Mouse (Mus musculus) liver, embryonic 13.5 days (tissue): Measurements from ENCODE around the gene Snx9. TPM values are rescaled to one million over a fixed set of nuclear protein-coding genes. Genes with fewer than 3 reads are reported as not detected.

ENCODE experiments used
- ATAC-seq: fragments of 200-750 bp; cut with Nextera tagmentation; 2 replicates; pipeline ENCODE4 v1.8.0; 2017; ENCODE audit warnings: low read depth, mild to moderate bottlenecking, moderate number of reproducible peaks, moderate library complexity
- DNase-seq: peaks from one replicate; pipeline ENCODE4 v3.0.0; 2022
- H3K27ac ChIP-seq: fragments of 300-500 bp; sonication (generic); 2 replicates; pipeline ENCODE4 v1.5.1; 2015; ENCODE audit warnings: moderate library complexity, mild to moderate bottlenecking, inconsistent platforms
- H3K27me3 ChIP-seq: fragments of 300-500 bp; sonication (generic); 2 replicates; pipeline ENCODE4 v1.6.1; 2015; ENCODE audit warnings: mild to moderate bottlenecking, inconsistent platforms
- H3K36me3 ChIP-seq: fragments of 300-500 bp; sonication (generic); 2 replicates; pipeline ENCODE4 v1.6.1; 2015; ENCODE audit warnings: mild to moderate bottlenecking, inconsistent platforms
- H3K4me1 ChIP-seq: fragments of 300-500 bp; sonication (generic); replicated peaks from 2 replicates; pipeline ENCODE4 v1.6.1; 2015; ENCODE audit warnings: inconsistent platforms
- H3K4me2 ChIP-seq: fragments of 300-500 bp; sonication (generic); 2 replicates; pipeline ENCODE4 v1.6.1; 2015; ENCODE audit warnings: inconsistent platforms, mild to moderate bottlenecking, moderate library complexity
- H3K4me3 ChIP-seq: fragments of 300-500 bp; sonication (generic); replicated peaks from 2 replicates; pipeline ENCODE4 v1.5.1; 2015; ENCODE audit warnings: mild to moderate bottlenecking, inconsistent platforms
- H3K9ac ChIP-seq: fragments of 300-500 bp; sonication (generic); 2 replicates; pipeline ENCODE4 v1.6.1; 2015; ENCODE audit warnings: mild to moderate bottlenecking, inconsistent platforms
- H3K9me3 ChIP-seq: fragments of 300-500 bp; sonication (generic); replicated peaks from 2 replicates; pipeline ENCODE4 v1.6.1; 2016; ENCODE audit warnings: inconsistent platforms
- WGBS: fragments of 180-500 bp; shearing (Covaris S2); methylation state at CpG from one replicate; pipeline ENCODE4 v1.1.7; 2015; ENCODE audit not compliant: insufficient replicate concordance; 5-methylcytosine and 5-hydroxymethylcytosine counted together
- polyA plus RNA-seq: library from polyadenylated mRNA; unstranded; fragments of >200 nt; fragmentation: Nextera tagmentation; extraction: Ambion mirVana; gene quantifications from 2 replicates; pipeline ENCODE4 v1.2.1, GENCODE M21; 2015

Snx9 gene
- polyA plus RNA-seq, 1 experiment from 2014 or later, result 12.2 TPM

- Histone ChIP-seq H3K27me3 (peaks cover 48% of the 10 kb centered on the region), H3K4me2 (peak overlapping the region; percentile 31), H3K4me3 (no peak overlapping the region), H3K4me1 (peaks cover 36% of the 10 kb centered on the region), H3K27ac (peak overlapping the region; percentile 77), H3K36me3 (no peaks in the 10 kb centered on the region), H3K9ac (peak overlapping the region; percentile 19; the same call in 1 of the 2 replicates), H3K9me3 (no peaks in the 10 kb centered on the region)
- WGBS, result 13% methylated on average over 23 of the region's 23 CpGs
- ATAC-seq (peak; percentile 16; the same call in 1 of the 2 replicates), DNase-seq (no peak)
Measured at GRCm38 (mm10) chr17:5975099-5975977, 134.2 kb downstream of the Snx9 start.

GRCm38 (mm10) chr17:5976221-5977055, 135.3 kb downstream of the Snx9 start:
- peaks cover 36% of the 10 kb centered on the region for H3K4me1 ChIP-seq
- DNase-seq (no peak), ATAC-seq (peak; percentile 67)
- peak overlapping the region; percentile 77 for H3K27ac ChIP-seq
- H3K4me2 ChIP-seq, result peak overlapping the region; percentile 31; the same call in 1 of the 2 replicates
- H3K27me3 ChIP-seq, result peaks cover 48% of the 10 kb centered on the region
- H3K4me3 ChIP-seq, result no peak overlapping the region; the same call in 1 of the 2 replicates
- no peaks in the 10 kb centered on the region for H3K36me3 ChIP-seq
- no peak overlapping the region for H3K9ac ChIP-seq
- H3K9me3 ChIP-seq, result no peaks in the 10 kb centered on the region
- 46% methylated on average over 20 of the region's 20 CpGs for WGBS

GRCm38 (mm10) chr17:5977056-5977920, 136.2 kb downstream of the Snx9 start:
- Histone ChIP-seq H3K4me2 (no peak overlapping the region), H3K27ac (peak overlapping the region; percentile 74), H3K36me3 (no peaks in the 10 kb centered on the region), H3K27me3 (peaks cover 48% of the 10 kb centered on the region), H3K9me3 (no peaks in the 10 kb centered on the region), H3K4me1 (peaks cover 36% of the 10 kb centered on the region), H3K4me3 (no peak overlapping the region), H3K9ac (no peak overlapping the region)
- DNase-seq (no peak), ATAC-seq (peak; percentile 22; the same call in 1 of the 2 replicates)
- 23% methylated on average over 16 of the region's 16 CpGs for WGBS

- Histone ChIP-seq H3K36me3 (no peaks in the 10 kb centered on the region), H3K9ac (no peak overlapping the region), H3K4me3 (no peak overlapping the region), H3K27ac (peak overlapping the region; percentile 74; the same call in 1 of the 2 replicates), H3K4me2 (no peak overlapping the region), H3K27me3 (peaks cover 48% of the 10 kb centered on the region), H3K9me3 (no peaks in the 10 kb centered on the region), H3K4me1 (peaks cover 36% of the 10 kb centered on the region)
- 36% methylated on average over 8 of the region's 8 CpGs for WGBS
- DNase-seq (no peak), ATAC-seq (no peak)
Measured at GRCm38 (mm10) chr17:5977921-5978504, 136.9 kb downstream of the Snx9 start.

GRCm38 (mm10) chr17:5978505-5979077, 137.5 kb downstream of the Snx9 start:
- no peaks in the 10 kb centered on the region for H3K36me3 ChIP-seq
- H3K27me3 ChIP-seq, result peaks cover 48% of the 10 kb centered on the region
- DNase-seq (no peak), ATAC-seq (no peak)
- H3K4me1 ChIP-seq, result peaks cover 36% of the 10 kb centered on the region
- 42% methylated on average over 10 of the region's 10 CpGs for WGBS
- H3K4me2 ChIP-seq, result no peak overlapping the region
- no peak overlapping the region; the same call in 1 of the 2 replicates for H3K27ac ChIP-seq
- no peak overlapping the region for H3K4me3 ChIP-seq
- no peak overlapping the region for H3K9ac ChIP-seq
- H3K9me3 ChIP-seq, result no peaks in the 10 kb centered on the region

GRCm38 (mm10) chr17:5980860-5981259, 139.7 kb downstream of the Snx9 start:
- Histone ChIP-seq H3K9ac (no peak overlapping the region), H3K4me1 (peaks cover 26% of the 10 kb centered on the region), H3K27me3 (peaks cover 43% of the 10 kb centered on the region), H3K36me3 (no peaks in the 10 kb centered on the region), H3K27ac (no peak overlapping the region), H3K4me3 (no peak overlapping the region), H3K9me3 (no peaks in the 10 kb centered on the region), H3K4me2 (no peak overlapping the region)
- WGBS, result 34% methylated on average over 6 of the region's 6 CpGs
- no peak for DNase-seq
- no peak for ATAC-seq

Other genes starting within 250 kb of the Snx9 start
- gene Synj2, start 100.0 kb downstream of the Snx9 start, polyA plus RNA-seq, result 1.0 and 1.3 TPM in 2 replicates
- 1.4 and 1.6 TPM in 2 replicates for gene Serac1, start 238.4 kb downstream of the Snx9 start, polyA plus RNA-seq
- 106 and 111 TPM in 2 replicates for gene Gtf2h5, start 238.5 kb downstream of the Snx9 start, polyA plus RNA-seq